Mouse (Mus musculus) liver, postnatal 0 days (tissue): ENCODE measurements around the gene Coq8a. TPM values are rescaled to one million over a fixed set of nuclear protein-coding genes. Genes with fewer than 3 reads are reported as not detected.
A peak's percentile ranks its signal among the peaks of the same experiment; 100 is the strongest.

Experiments used
- ATAC-seq: fragments of 200-750 bp; cut with Nextera tagmentation; 2 replicates; pipeline ENCODE4 v1.8.0; 2017; ENCODE audit warnings: mild to moderate bottlenecking, moderate library complexity
- DNase-seq: peaks from one replicate; pipeline ENCODE4 v3.0.0-alpha.2; 2016
- H3K27ac ChIP-seq: fragments of 300-500 bp; sonication (generic); 2 replicates; pipeline ENCODE4 v1.5.1; 2014; ENCODE audit warnings: antibody characterized with exemption, moderate library complexity, mild to moderate bottlenecking, low read depth
- H3K27me3 ChIP-seq: fragments of 300-500 bp; sonication (generic); 2 replicates; pipeline ENCODE4 v1.6.1; 2014; ENCODE audit warnings: low read length, control low read depth, mixed read lengths; ENCODE audit not compliant: insufficient read depth
- H3K36me3 ChIP-seq: fragments of 300-500 bp; sonication (generic); replicated peaks from 2 replicates; pipeline ENCODE4 v1.6.1; 2014; ENCODE audit warnings: mild to moderate bottlenecking, control low read depth, low read length, moderate library complexity, mixed read lengths; ENCODE audit not compliant: insufficient read depth
- H3K4me1 ChIP-seq: fragments of 300-500 bp; sonication (generic); 2 replicates; pipeline ENCODE4 v1.6.1; 2014; ENCODE audit warnings: antibody characterized with exemption, mild to moderate bottlenecking, control low read depth; ENCODE audit not compliant: insufficient read depth
- H3K4me2 ChIP-seq: fragments of 300-500 bp; sonication (generic); 2 replicates; pipeline ENCODE4 v1.6.1; 2014; ENCODE audit warnings: low read depth, mild to moderate bottlenecking, low read length, moderate library complexity, mixed read lengths
- H3K4me3 ChIP-seq: fragments of 300-500 bp; sonication (generic); 2 replicates; pipeline ENCODE4 v1.5.1; 2014; ENCODE audit warnings: low read depth, low read length
- H3K9ac ChIP-seq: fragments of 300-500 bp; sonication (generic); replicated peaks from 2 replicates; pipeline ENCODE4 v1.6.1; 2014; ENCODE audit warnings: mild to moderate bottlenecking, moderate library complexity
- H3K9me3 ChIP-seq: fragments of 300-500 bp; sonication (generic); 2 replicates; pipeline ENCODE4 v1.6.1; 2016; ENCODE audit warnings: mild to moderate bottlenecking, control low read depth, low read length, mixed read lengths
- CTCF ChIP-seq: sonication (generic); IDR thresholded peaks from 2 replicates; pipeline ENCODE4 v1.5.1; 2016; ENCODE audit warnings: antibody characterized with exemption, low read depth
- EP300 ChIP-seq: IDR thresholded peaks from 2 replicates; pipeline ENCODE4 v1.6.1; 2016; ENCODE audit warnings: antibody characterized with exemption, low read depth, mild to moderate bottlenecking
- WGBS: fragments of 180-500 bp; shearing (Covaris S2); extraction: QIAGEN DNeasy Blood & Tissue Kit; methylation state at CpG from one replicate; pipeline ENCODE4 v1.1.7; 2014; ENCODE audit not compliant: insufficient replicate concordance; 5-methylcytosine and 5-hydroxymethylcytosine counted together
- polyA plus RNA-seq: library from polyadenylated mRNA; unstranded; fragments of >200 nt; fragmentation: Nextera tagmentation; extraction: Ambion mirVana; gene quantifications from 2 replicates; pipeline ENCODE4 v1.2.1, GENCODE M21; 2015

Coq8a gene
- polyA plus RNA-seq, 1 experiment from 2014 or later = 36.6 TPM

GRCm38 (mm10) chr1:180194781-180195471 is 4.5 kb downstream of the Coq8a start:
- Histone ChIP-seq H3K4me3 (peak overlapping the region; percentile 62), H3K4me2 (peak overlapping the region; percentile 76), H3K4me1 (peaks cover 40% of the 10 kb centered on the region), H3K27ac (peak overlapping the region; percentile 85), H3K27me3 (no peaks in the 10 kb centered on the region), H3K9me3 (no peaks in the 10 kb centered on the region), H3K36me3 (no peaks in the 10 kb centered on the region), H3K9ac (peak overlapping the region; percentile 67)
- ATAC-seq (peak; percentile 70), DNase-seq (peak; percentile 68)
- WGBS = 15% methylated on average over 9 of the region's 9 CpGs
- TF ChIP-seq EP300 = 0 out of 2 replicates have a peak, but pooled peaks have one; percentile 1
- no peak for TF ChIP-seq CTCF

- DNase-seq (no peak), ATAC-seq (no peak)
- WGBS = 80% methylated on average over 9 of the region's 9 CpGs
- no peak overlapping the region for H3K9ac ChIP-seq
- peak overlapping the region; percentile 62 for H3K4me3 ChIP-seq
- H3K9me3 ChIP-seq = no peaks in the 10 kb centered on the region
- no peaks in the 10 kb centered on the region for H3K27me3 ChIP-seq
- peak overlapping the region; percentile 76 for H3K4me2 ChIP-seq
- peak overlapping the region; percentile 85 for H3K27ac ChIP-seq
- TF ChIP-seq EP300 (no peak), CTCF (no peak)
- H3K36me3 ChIP-seq = no peaks in the 10 kb centered on the region
- H3K4me1 ChIP-seq = peaks cover 40% of the 10 kb centered on the region
Observed at GRCm38 (mm10) chr1:180194048-180194447, 5.4 kb downstream of the Coq8a start.

GRCm38 (mm10) chr1:180193391-180193935 is 5.9 kb downstream of the Coq8a start:
- H3K36me3 ChIP-seq = no peaks in the 10 kb centered on the region
- DNase-seq (no peak), ATAC-seq (no peak)
- H3K4me1 ChIP-seq = peaks cover 40% of the 10 kb centered on the region
- peak overlapping the region; percentile 85; the same call in 1 of the 2 replicates for H3K27ac ChIP-seq
- no peaks in the 10 kb centered on the region for H3K27me3 ChIP-seq
- 76% methylated on average over 8 of the region's 8 CpGs for WGBS
- no peak overlapping the region for H3K4me3 ChIP-seq
- H3K4me2 ChIP-seq = peak overlapping the region; percentile 76
- H3K9ac ChIP-seq = no peak overlapping the region
- H3K9me3 ChIP-seq = no peaks in the 10 kb centered on the region
- TF ChIP-seq CTCF = no peak
- TF ChIP-seq EP300 = no peak

- TF ChIP-seq CTCF (no peak), EP300 (no peak)
- ATAC-seq (no peak), DNase-seq (no peak)
- H3K9ac ChIP-seq = peak overlapping the region; percentile 36
- no peaks in the 10 kb centered on the region for H3K36me3 ChIP-seq
- H3K4me2 ChIP-seq = peak overlapping the region; percentile 41; the same call in 1 of the 2 replicates
- no peak overlapping the region for H3K4me3 ChIP-seq
- H3K9me3 ChIP-seq = no peaks in the 10 kb centered on the region
- H3K27ac ChIP-seq = peak overlapping the region; percentile 85; the same call in 1 of the 2 replicates
- 15% methylated on average over 4 of the region's 4 CpGs for WGBS
- peaks cover 40% of the 10 kb centered on the region for H3K4me1 ChIP-seq
- no peaks in the 10 kb centered on the region for H3K27me3 ChIP-seq
Observed at GRCm38 (mm10) chr1:180192866-180193265, 6.5 kb downstream of the Coq8a start.

GRCm38 (mm10) chr1:180191651-180192220 is 7.7 kb downstream of the Coq8a start:
- no peak for ATAC-seq
- no peaks in the 10 kb centered on the region for H3K9me3 ChIP-seq
- H3K4me3 ChIP-seq = no peak overlapping the region
- H3K36me3 ChIP-seq = no peaks in the 10 kb centered on the region
- TF ChIP-seq CTCF = no peak
- no peak for TF ChIP-seq EP300
- H3K4me2 ChIP-seq = no peak overlapping the region
- H3K9ac ChIP-seq = no peak overlapping the region; the same call in 1 of the 2 replicates
- H3K4me1 ChIP-seq = peaks cover 40% of the 10 kb centered on the region
- H3K27ac ChIP-seq = no peak overlapping the region
- DNase-seq = no peak
- no peaks in the 10 kb centered on the region for H3K27me3 ChIP-seq
- WGBS = 49% methylated on average over 7 of the region's 7 CpGs

GRCm38 (mm10) chr1:180191112-180191511 is 8.3 kb downstream of the Coq8a start:
- 73% methylated on average over 8 of the region's 8 CpGs for WGBS
- no peak overlapping the region for H3K9ac ChIP-seq
- H3K4me2 ChIP-seq = no peak overlapping the region
- H3K27me3 ChIP-seq = no peaks in the 10 kb centered on the region
- no peaks in the 10 kb centered on the region for H3K9me3 ChIP-seq
- peaks cover 35% of the 10 kb centered on the region for H3K4me1 ChIP-seq
- no peak overlapping the region for H3K27ac ChIP-seq
- TF ChIP-seq CTCF (no peak), EP300 (no peak)
- H3K36me3 ChIP-seq = no peaks in the 10 kb centered on the region
- DNase-seq (no peak), ATAC-seq (no peak)
- no peak overlapping the region for H3K4me3 ChIP-seq
